Mouse (Mus musculus): Measurements from ENCODE around the gene Bcl9l. TPM values are rescaled to one million over a fixed set of nuclear protein-coding genes. Genes with fewer than 3 reads are reported as not detected.

Gene Bcl9l
- polyA plus RNA-seq, 1 experiment from 2014 or later = 4.8 TPM

GRCm38 (mm10) chr9:44479628-44480428 lies 2.8 kb upstream of the Bcl9l start:
- Histone ChIP-seq H3K4me3 (ENCODE audit: low read depth, low read length) (peak overlapping the region; percentile 74), H3K4me1 (replicated peaks; ENCODE audit: control insufficient read depth, insufficient read depth, low read length) (peaks cover 6% of the 10 kb centered on the region), H3K9ac (ENCODE audit: low read depth, low read length) (peak overlapping the region; percentile 63; the same call in 1 of the 2 replicates), H3K9me3 (ENCODE audit: control insufficient read depth) (no peaks in the 10 kb centered on the region), H3K36me3 (ENCODE audit: control insufficient read depth, insufficient read depth) (no peaks in the 10 kb centered on the region), H3K27me3 (replicated peaks; ENCODE audit: control insufficient read depth, insufficient read depth, low read length) (no peaks in the 10 kb centered on the region), H3K27ac (ENCODE audit: low read depth, low read length) (peak overlapping the region; percentile 95), H3K4me2 (replicated peaks; ENCODE audit: low read depth) (peak overlapping the region; percentile 98)
- TF ChIP-seq CTCF (IDR thresholded peaks at IDR 0.05; ENCODE audit: low read depth) = peak; percentile 96
- 1% methylated on average over 26 of the region's 26 CpGs for WGBS
- ATAC-seq = peak; percentile 55

- Histone ChIP-seq H3K9ac (ENCODE audit: low read depth, low read length) (peak overlapping the region; percentile 81; the same call in 1 of the 2 replicates), H3K4me1 (replicated peaks; ENCODE audit: control insufficient read depth, insufficient read depth, low read length) (peaks cover 11% of the 10 kb centered on the region)
- 15% methylated on average over 3 of the region's 3 CpGs for WGBS
Observed at GRCm38 (mm10) chr9:44482112-44482511, 513 bp upstream of the Bcl9l start.

GRCm38 (mm10) chr9:44483041-44483509 lies 450 bp downstream of the Bcl9l start:
- Histone ChIP-seq H3K27me3 (replicated peaks; ENCODE audit: control insufficient read depth, insufficient read depth, low read length) (no peaks in the 10 kb centered on the region), H3K4me1 (replicated peaks; ENCODE audit: control insufficient read depth, insufficient read depth, low read length) (peaks cover 8% of the 10 kb centered on the region), H3K9ac (ENCODE audit: low read depth, low read length) (peak overlapping the region; percentile 81), H3K4me2 (replicated peaks; ENCODE audit: low read depth) (peak overlapping the region; percentile 84), H3K27ac (ENCODE audit: low read depth, low read length) (peak overlapping the region; percentile 88), H3K4me3 (ENCODE audit: low read depth, low read length) (peak overlapping the region; percentile 98), H3K36me3 (ENCODE audit: control insufficient read depth, insufficient read depth) (no peaks in the 10 kb centered on the region), H3K9me3 (ENCODE audit: control insufficient read depth) (no peaks in the 10 kb centered on the region)
- WGBS = under 1% methylated on average over 39 of the region's 39 CpGs
- no peak for ATAC-seq
- TF ChIP-seq CTCF (IDR thresholded peaks at IDR 0.05; ENCODE audit: low read depth) = no peak

More at GRCm38 (mm10) chr9:44482112-44482511, 513 bp upstream of the Bcl9l start:
- peak overlapping the region; percentile 84 for H3K4me2 ChIP-seq (replicated peaks; ENCODE audit: low read depth)
- ATAC-seq = no peak
- no peak for TF ChIP-seq CTCF (IDR thresholded peaks at IDR 0.05; ENCODE audit: low read depth)
- H3K27me3 ChIP-seq (replicated peaks; ENCODE audit: control insufficient read depth, insufficient read depth, low read length) = no peaks in the 10 kb centered on the region
- no peak overlapping the region for H3K27ac ChIP-seq (ENCODE audit: low read depth, low read length)
- H3K9me3 ChIP-seq (ENCODE audit: control insufficient read depth) = no peaks in the 10 kb centered on the region
- peak overlapping the region; percentile 98 for H3K4me3 ChIP-seq (ENCODE audit: low read depth, low read length)
- H3K36me3 ChIP-seq (ENCODE audit: control insufficient read depth, insufficient read depth) = no peaks in the 10 kb centered on the region

- no peaks in the 10 kb centered on the region for H3K9me3 ChIP-seq (ENCODE audit: control insufficient read depth)
- no peaks in the 10 kb centered on the region for H3K36me3 ChIP-seq (ENCODE audit: control insufficient read depth, insufficient read depth)
- peak overlapping the region; percentile 84 for H3K4me2 ChIP-seq (replicated peaks; ENCODE audit: low read depth)
- peak overlapping the region; percentile 88 for H3K27ac ChIP-seq (ENCODE audit: low read depth, low read length)
- peak overlapping the region; percentile 81 for H3K9ac ChIP-seq (ENCODE audit: low read depth, low read length)
- peak overlapping the region; percentile 98 for H3K4me3 ChIP-seq (ENCODE audit: low read depth, low read length)
- ATAC-seq = peak; percentile 15; the same call in 1 of the 2 replicates
- no peak for TF ChIP-seq CTCF (IDR thresholded peaks at IDR 0.05; ENCODE audit: low read depth)
- under 1% methylated on average over 12 of the region's 12 CpGs for WGBS
- no peaks in the 10 kb centered on the region for H3K27me3 ChIP-seq (replicated peaks; ENCODE audit: control insufficient read depth, insufficient read depth, low read length)
- H3K4me1 ChIP-seq (replicated peaks; ENCODE audit: control insufficient read depth, insufficient read depth, low read length) = peaks cover 8% of the 10 kb centered on the region
Observed at GRCm38 (mm10) chr9:44483510-44484044, 952 bp downstream of the Bcl9l start.

GRCm38 (mm10) chr9:44484311-44485104 lies 1.9 kb downstream of the Bcl9l start:
- 18% methylated on average over 7 of the region's 7 CpGs for WGBS
- H3K27me3 ChIP-seq (replicated peaks; ENCODE audit: control insufficient read depth, insufficient read depth, low read length) = no peaks in the 10 kb centered on the region
- H3K36me3 ChIP-seq (ENCODE audit: control insufficient read depth, insufficient read depth) = no peaks in the 10 kb centered on the region
- H3K9me3 ChIP-seq (ENCODE audit: control insufficient read depth) = no peaks in the 10 kb centered on the region
- H3K4me1 ChIP-seq (replicated peaks; ENCODE audit: control insufficient read depth, insufficient read depth, low read length) = peaks cover 15% of the 10 kb centered on the region
- H3K4me2 ChIP-seq (replicated peaks; ENCODE audit: low read depth) = peak overlapping the region; percentile 84
- H3K9ac ChIP-seq (ENCODE audit: low read depth, low read length) = peak overlapping the region; percentile 81; the same call in 1 of the 2 replicates
- TF ChIP-seq CTCF (IDR thresholded peaks at IDR 0.05; ENCODE audit: low read depth) = no peak
- peak overlapping the region; percentile 73 for H3K27ac ChIP-seq (ENCODE audit: low read depth, low read length)
- no peak for ATAC-seq
- H3K4me3 ChIP-seq (ENCODE audit: low read depth, low read length) = peak overlapping the region; percentile 98
